Mouse (Mus musculus) forebrain, embryonic 14.5 days (tissue): Measurements from ENCODE around the gene Rexo4. TPM values are rescaled to one million over a fixed set of nuclear protein-coding genes. Genes with fewer than 3 reads are reported as not detected.
A peak's percentile ranks its signal among the peaks of the same experiment; 100 is the strongest.

Experiments
- ATAC-seq: fragments of 200-750 bp; cut with Nextera tagmentation; 2 replicates; pipeline ENCODE4 v1.8.0; 2017; ENCODE audit warnings: mild to moderate bottlenecking, moderate library complexity
- DNase-seq: peaks from one replicate; pipeline ENCODE4 v3.0.0-alpha.2; 2015; ENCODE audit warnings: low spot score
- H3K27ac ChIP-seq: fragments of 300-500 bp; sonication (generic); 2 replicates; pipeline ENCODE4 v1.5.1; 2014; ENCODE audit warnings: low read depth, mild to moderate bottlenecking, control low read depth, low read length, moderate library complexity
- H3K27me3 ChIP-seq: fragments of 300-500 bp; sonication (generic); replicated peaks from 2 replicates; pipeline ENCODE4 v1.6.1; 2014; ENCODE audit warnings: low read length, control low read depth, mixed read lengths; ENCODE audit not compliant: control insufficient read depth, insufficient read depth
- H3K36me3 ChIP-seq: fragments of 300-500 bp; sonication (generic); 2 replicates; pipeline ENCODE4 v1.6.1; 2014; ENCODE audit warnings: low read length, control low read depth; ENCODE audit not compliant: control insufficient read depth, insufficient read depth
- H3K4me1 ChIP-seq: fragments of 300-500 bp; sonication (generic); 2 replicates; pipeline ENCODE4 v1.6.1; 2014; ENCODE audit warnings: antibody characterized with exemption, low read length, control low read depth; ENCODE audit not compliant: control insufficient read depth, insufficient read depth
- H3K4me2 ChIP-seq: fragments of 300-500 bp; sonication (generic); 2 replicates; pipeline ENCODE4 v1.6.1; 2014; ENCODE audit warnings: mild to moderate bottlenecking, control low read depth, low read length
- H3K4me3 ChIP-seq: fragments of 300-500 bp; sonication (generic); 2 replicates; pipeline ENCODE4 v1.5.1; 2014; ENCODE audit warnings: low read depth, low read length, control low read depth
- H3K9ac ChIP-seq: fragments of 300-500 bp; sonication (generic); 2 replicates; pipeline ENCODE4 v1.6.1; 2014; ENCODE audit warnings: mild to moderate bottlenecking, low read length, control low read depth, moderate library complexity
- H3K9me3 ChIP-seq: fragments of 300-500 bp; sonication (generic); replicated peaks from 2 replicates; pipeline ENCODE4 v1.6.1; 2016; ENCODE audit warnings: low read length, control low read depth, mixed read lengths; ENCODE audit not compliant: control insufficient read depth
- WGBS: fragments of 180-500 bp; shearing (Covaris S2); extraction: QIAGEN DNeasy Blood & Tissue Kit; methylation state at CpG from one replicate; pipeline ENCODE4 v1.1.7; 2014; 5-methylcytosine and 5-hydroxymethylcytosine counted together
- polyA plus RNA-seq: library from polyadenylated mRNA; unstranded; fragments of >200 nt; fragmentation: Nextera tagmentation; extraction: Ambion mirVana; gene quantifications from 2 replicates; pipeline ENCODE4 v1.2.1, GENCODE M21; 2014

Rexo4 gene
- polyA plus RNA-seq: 36.7 and 40.7 TPM in 2 replicates

GRCm38 (mm10) chr2:26963923-26964723 is at the start of gene Rexo4:
Rexo4 (minus strand) TSS chr2:26964386.
- H3K27me3 ChIP-seq: no peaks in the 10 kb centered on the region
- H3K9ac ChIP-seq: peak within 1 kb of the TSS; percentile 88
- H3K4me1 ChIP-seq: peaks cover 10% of the 10 kb centered on the region
- H3K4me3 ChIP-seq: peak within 1 kb of the TSS; percentile 67
- H3K4me2 ChIP-seq: peak within 1 kb of the TSS; percentile 80
- peaks cover 22% of the 10 kb centered on the region for H3K36me3 ChIP-seq
- peak within 1 kb of the TSS; percentile 97 for H3K27ac ChIP-seq
- under 1% methylated on average over 50 of the region's 50 CpGs for WGBS
- H3K9me3 ChIP-seq: no peaks in the 10 kb centered on the region
- peak; percentile 98 for DNase-seq
- ATAC-seq: peak; percentile 97

DNA sequence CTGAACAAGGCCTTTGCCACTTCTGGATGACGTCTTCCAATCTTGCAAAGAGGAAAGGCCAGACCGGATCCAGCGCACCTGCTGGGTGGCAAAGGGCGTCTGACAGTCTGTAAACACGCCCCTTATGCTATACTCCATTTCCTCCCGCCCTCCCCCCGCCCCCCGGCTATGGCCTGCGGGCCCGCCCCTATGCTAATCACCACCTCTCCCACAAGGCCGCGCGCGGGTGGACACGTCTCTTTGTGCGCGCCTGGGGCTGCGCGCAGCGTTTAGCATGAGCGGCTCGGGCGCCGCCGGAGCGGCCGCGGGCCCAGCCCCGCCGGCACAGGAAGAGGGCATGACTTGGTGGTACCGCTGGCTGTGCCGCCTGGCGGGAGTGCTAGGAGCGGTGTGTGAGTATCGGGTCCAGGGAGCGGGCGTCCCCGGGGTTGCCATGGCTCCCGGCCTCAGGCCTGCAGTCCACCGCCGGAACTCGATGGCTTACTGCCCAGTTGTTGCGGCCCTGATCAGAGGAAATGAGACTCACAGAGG is 45.6 kb upstream of the Rexo4 start, which contains the start of gene Cacfd1:
Gene Cacfd1 (plus strand): TSS at position 213 of the 531 bp plus-strand sequence.
- H3K9ac ChIP-seq: peak within 1 kb of the TSS; percentile 95
- no peaks in the 10 kb centered on the region for H3K27me3 ChIP-seq
- H3K9me3 ChIP-seq: no peaks in the 10 kb centered on the region
- H3K4me1 ChIP-seq: peaks cover 18% of the 10 kb centered on the region
- peak within 1 kb of the TSS; percentile 79 for H3K4me3 ChIP-seq
- H3K27ac ChIP-seq: peak within 1 kb of the TSS; percentile 82
- under 1% methylated on average over 41 of the region's 43 CpGs for WGBS
- DNase-seq (peak; percentile 95), ATAC-seq (peak; percentile 97)
- peak within 1 kb of the TSS; percentile 96 for H3K4me2 ChIP-seq
- H3K36me3 ChIP-seq: peaks cover 15% of the 10 kb centered on the region

DNA sequence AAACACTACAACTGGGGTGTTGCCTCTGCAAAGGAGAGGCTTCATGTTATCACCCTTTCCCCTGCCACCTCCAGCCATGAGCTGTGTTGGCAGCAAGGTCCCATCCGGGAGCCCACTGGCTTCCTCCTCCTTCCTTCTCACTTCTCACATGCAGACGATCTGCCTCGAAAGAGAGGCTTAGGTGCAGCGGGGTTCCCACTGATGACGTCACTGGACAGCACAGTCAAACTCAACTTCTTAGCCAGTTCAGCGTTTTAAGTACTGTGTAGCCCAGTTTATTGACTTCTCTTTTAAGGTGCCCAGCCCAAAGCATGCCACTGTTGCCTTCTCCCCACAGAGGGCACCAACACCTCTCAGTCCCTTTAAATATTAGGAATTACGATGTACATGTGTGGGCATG is 43.5 kb upstream of the Rexo4 start:
- 67% methylated on average over 7 of the region's 7 CpGs for WGBS
- no peaks in the 10 kb centered on the region for H3K36me3 ChIP-seq
- DNase-seq: no peak

GRCm38 (mm10) chr2:27006255-27006654 is 42.1 kb upstream of the Rexo4 start:
- Histone ChIP-seq H3K27ac (no peak overlapping the region), H3K9me3 (no peaks in the 10 kb centered on the region), H3K27me3 (no peaks in the 10 kb centered on the region), H3K4me1 (peaks cover 13% of the 10 kb centered on the region), H3K4me3 (no peak overlapping the region), H3K4me2 (no peak overlapping the region), H3K36me3 (no peaks in the 10 kb centered on the region), H3K9ac (no peak overlapping the region)
- no peak for DNase-seq
- 58% methylated on average over 4 of the region's 4 CpGs for WGBS
- ATAC-seq: no peak

More for the DNA sequence above, 43.5 kb upstream of the Rexo4 start:
- Histone ChIP-seq H3K9me3 (no peaks in the 10 kb centered on the region), H3K4me2 (no peak overlapping the region), H3K27me3 (no peaks in the 10 kb centered on the region), H3K27ac (no peak overlapping the region), H3K4me3 (no peak overlapping the region), H3K4me1 (peaks cover 18% of the 10 kb centered on the region), H3K9ac (no peak overlapping the region)
- ATAC-seq: no peak

GRCm38 (mm10) chr2:26997993-26998392 is 33.8 kb upstream of the Rexo4 start:
- 90% methylated on average over 7 of the region's 7 CpGs for WGBS
- no peaks in the 10 kb centered on the region for H3K36me3 ChIP-seq
- ATAC-seq (no peak), DNase-seq (no peak)
- H3K27me3 ChIP-seq: no peaks in the 10 kb centered on the region
- no peaks in the 10 kb centered on the region for H3K4me1 ChIP-seq
- no peaks in the 10 kb centered on the region for H3K9me3 ChIP-seq
- no peak overlapping the region for H3K27ac ChIP-seq
- H3K4me2 ChIP-seq: no peak overlapping the region
- no peak overlapping the region for H3K4me3 ChIP-seq
- no peak overlapping the region for H3K9ac ChIP-seq

DNA sequence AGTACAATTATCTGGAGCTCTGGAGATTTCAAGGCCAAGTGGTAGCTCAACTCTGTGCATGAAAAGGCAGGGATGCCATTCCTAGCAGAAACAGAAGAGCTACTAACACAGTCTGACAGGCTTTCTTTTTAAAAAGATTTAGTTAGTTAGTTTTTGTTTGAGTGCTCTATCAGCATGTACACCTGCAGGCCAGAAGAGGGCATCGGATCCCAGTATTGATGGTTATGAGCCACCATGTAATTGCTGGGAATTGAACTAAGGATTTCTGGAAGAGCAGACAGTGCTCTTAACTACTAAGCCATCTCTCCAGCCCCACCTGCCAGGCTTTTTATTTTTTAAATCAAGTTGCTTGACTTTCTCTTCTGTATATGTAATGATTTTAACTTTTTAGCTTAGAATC is 33.3 kb upstream of the Rexo4 start:
- no peak for ATAC-seq
- Histone ChIP-seq H3K27ac (no peak overlapping the region), H3K36me3 (no peaks in the 10 kb centered on the region), H3K9ac (no peak overlapping the region), H3K9me3 (no peaks in the 10 kb centered on the region), H3K4me1 (no peaks in the 10 kb centered on the region), H3K27me3 (no peaks in the 10 kb centered on the region), H3K4me3 (no peak overlapping the region), H3K4me2 (no peak overlapping the region)
- DNase-seq: no peak
- WGBS: 83% methylated on average over 1 of the region's 1 CpGs

DNA sequence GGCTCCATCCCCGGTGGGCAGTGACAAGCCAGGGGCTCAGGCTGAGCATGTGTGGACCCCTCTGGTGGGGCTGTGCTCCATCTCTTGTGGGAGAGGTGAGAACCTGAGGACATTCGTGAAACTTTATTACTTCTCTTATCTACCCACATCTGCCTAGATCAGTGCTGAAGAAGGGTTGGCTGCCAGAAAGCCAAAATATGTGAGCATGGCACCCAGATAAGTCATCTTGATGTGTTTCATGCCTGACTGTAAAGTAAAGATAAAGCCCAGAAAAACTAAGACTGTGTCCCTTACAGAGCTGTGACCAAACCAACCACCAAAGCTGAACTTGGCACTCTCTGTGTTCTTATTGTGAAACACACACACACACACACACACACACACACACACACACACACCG is 29.8 kb upstream of the Rexo4 start:
- no peaks in the 10 kb centered on the region for H3K36me3 ChIP-seq
- H3K4me1 ChIP-seq: no peaks in the 10 kb centered on the region
- no peaks in the 10 kb centered on the region for H3K9me3 ChIP-seq
- ATAC-seq (no peak), DNase-seq (no peak)
- 84% methylated on average over 3 of the region's 3 CpGs for WGBS
- no peak overlapping the region for H3K9ac ChIP-seq
- no peak overlapping the region for H3K27ac ChIP-seq
- H3K4me3 ChIP-seq: no peak overlapping the region
- H3K4me2 ChIP-seq: no peak overlapping the region
- H3K27me3 ChIP-seq: no peaks in the 10 kb centered on the region

DNA sequence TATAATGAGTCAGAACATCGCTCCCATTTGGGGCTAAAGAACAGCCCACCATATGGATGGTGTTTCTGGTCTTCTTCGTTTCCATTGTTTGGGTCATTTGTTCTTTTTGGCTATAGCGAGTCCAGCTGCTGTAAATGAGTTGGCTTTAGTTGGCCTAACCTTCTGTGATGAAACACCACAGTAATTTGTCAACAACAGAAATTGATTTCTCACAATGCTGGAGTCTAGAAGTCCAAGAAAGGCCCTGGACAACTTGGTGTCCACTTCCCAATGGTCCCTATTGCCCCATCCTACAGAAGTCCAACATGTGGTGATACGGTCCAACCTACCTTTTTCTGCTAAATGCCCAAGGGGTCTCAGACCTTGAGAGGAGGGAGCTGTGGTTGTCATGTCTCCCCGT is 20.5 kb upstream of the Rexo4 start:
- no peaks in the 10 kb centered on the region for H3K9me3 ChIP-seq
- no peaks in the 10 kb centered on the region for H3K4me1 ChIP-seq
- DNase-seq: no peak
- no peak overlapping the region for H3K4me3 ChIP-seq
- no peak overlapping the region for H3K9ac ChIP-seq
- H3K4me2 ChIP-seq: no peak overlapping the region
- H3K27ac ChIP-seq: no peak overlapping the region
- no peaks in the 10 kb centered on the region for H3K27me3 ChIP-seq
- ATAC-seq: no peak
- WGBS: 85% methylated on average over 5 of the region's 5 CpGs
- no peaks in the 10 kb centered on the region for H3K36me3 ChIP-seq

DNA sequence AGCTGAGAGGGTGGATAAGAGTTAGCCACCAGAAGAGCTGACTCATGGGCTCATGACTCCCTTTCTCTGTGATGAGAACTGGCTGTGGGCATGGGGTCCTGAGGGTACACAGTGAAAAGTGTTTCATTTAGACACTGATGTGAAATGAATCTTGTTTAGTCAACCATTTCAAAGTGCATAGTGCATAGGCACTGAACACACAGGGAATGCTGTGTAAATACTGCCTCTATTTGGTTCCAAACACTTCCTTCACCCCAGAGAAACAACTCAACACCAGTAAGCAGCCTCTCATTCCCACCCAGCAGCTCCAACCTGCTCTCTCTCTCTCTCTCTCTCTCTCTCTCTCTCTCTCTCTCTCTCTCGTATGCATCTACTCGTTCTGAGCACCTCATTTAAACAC is 20.0 kb upstream of the Rexo4 start:
- no peak overlapping the region for H3K4me2 ChIP-seq
- no peak for ATAC-seq

More for the DNA sequence above, 20.0 kb upstream of the Rexo4 start:
- Histone ChIP-seq H3K9me3 (no peaks in the 10 kb centered on the region), H3K4me1 (no peaks in the 10 kb centered on the region), H3K9ac (no peak overlapping the region), H3K36me3 (no peaks in the 10 kb centered on the region), H3K4me3 (no peak overlapping the region), H3K27me3 (no peaks in the 10 kb centered on the region), H3K27ac (no peak overlapping the region)
- no peak for DNase-seq
- 68% methylated on average over 2 of the region's 2 CpGs for WGBS
